Mouse (Mus musculus): ENCODE measurements around the gene Rnasek.

DNA sequence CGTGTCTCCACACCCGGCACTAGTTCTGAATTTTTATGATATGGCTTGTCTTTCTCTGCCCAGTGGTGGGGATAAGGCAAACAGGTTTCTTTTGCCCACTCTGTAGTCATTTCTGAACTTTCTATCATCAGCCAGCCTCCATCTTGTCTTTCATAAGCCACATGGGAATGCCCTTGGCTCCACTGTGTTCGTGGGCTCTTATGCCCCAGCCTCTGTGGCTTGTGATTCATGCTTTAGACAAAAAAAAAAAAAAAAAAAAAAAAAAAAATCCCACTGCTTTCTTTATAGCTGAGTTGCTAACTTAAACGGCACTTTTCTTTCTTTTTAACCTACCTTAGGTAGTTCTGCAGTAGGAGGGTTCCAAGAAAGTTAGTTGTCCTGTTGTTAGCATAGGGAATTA lies 47.5 kb downstream of the Rnasek start:
- TF ChIP-seq POLR2A (IDR thresholded peaks at IDR 0.05; ENCODE audit: insufficient read length, low read depth), result no peak
- no peak for TF ChIP-seq MYOD1 (IDR thresholded peaks at IDR 0.05; ENCODE audit: control insufficient read depth in 1 of 3, insufficient read length in 2 of 3, low read depth in 2 of 3)
- no peak for TF ChIP-seq MAX (IDR thresholded peaks at IDR 0.05; ENCODE audit: low read depth)
- TF ChIP-seq TCF3 (IDR thresholded peaks at IDR 0.05; ENCODE audit: insufficient read length, low read depth), result no peak
